In genomic region chr11:101086756-101087681, GRCm38 (mm10) we compare ENCODE assay signal across 7 mouse cellular contexts. TPM values are rescaled to one million over a fixed set of nuclear protein-coding genes. Genes with fewer than 3 reads are reported as not detected.
DNase-seq lines count a peak whose midpoint lies in the region; ATAC-seq and TF ChIP-seq lines count a peak whose summit lies in the region.

Mlx (plus strand) TSS chr11:101087277.

- peak; percentile 66 for TF ChIP-seq POLR2A in kidney, adult 2 months (IDR thresholded peaks at IDR 0.05; ENCODE audit: low read depth, low read length)
- TF ChIP-seq POLR2A in spleen, adult 2 months (IDR thresholded peaks at IDR 0.05; ENCODE audit: low read depth, low read length) = peak; percentile 27

- DNase-seq in adrenal gland, postnatal 25 days = peak; percentile 88
- DNase-seq in heart, adult 18-20 months = peak; percentile 93 to 96
- peak; percentile 97 for DNase-seq in kidney, adult 2 months
- DNase-seq in spleen, adult 2 months (ENCODE audit: low read depth in 1 of 2, low spot score in 2 of 2) = peak; percentile 83 to 92

- peak within 1 kb of the TSS; percentile 84 for H3K9ac ChIP-seq in embryonic facial prominence, embryonic 12.5 days
- H3K9ac ChIP-seq in limb, embryonic 12.5 days (replicated peaks) = peak within 1 kb of the TSS; percentile 85
- peak within 1 kb of the TSS; percentile 73 for H3K9ac ChIP-seq in midbrain, embryonic 15.5 days

- peak; percentile 71 for ATAC-seq in embryonic facial prominence, embryonic 12.5 days (ENCODE audit: insufficient number of reproducible peaks, insufficient read depth, low FRiP score, low TSS enrichment)
- peak; percentile 75 for ATAC-seq in limb, embryonic 12.5 days (ENCODE audit: insufficient number of reproducible peaks, insufficient read depth, low FRiP score, low TSS enrichment, low read depth)
- peak; percentile 85 for ATAC-seq in midbrain, embryonic 15.5 days (replicated peaks)

- no peak for TF ChIP-seq CTCF in kidney, adult 2 months (conservative IDR thresholded peaks at IDR 0.05; ENCODE audit: insufficient read depth, insufficient read length, low read depth, low read length)
- TF ChIP-seq CTCF in spleen, adult 2 months (IDR thresholded peaks at IDR 0.05; ENCODE audit: extremely low read depth, insufficient read depth, insufficient read length, insufficient replicate concordance) = no peak

- H3K4me1 ChIP-seq in embryonic facial prominence, embryonic 12.5 days = peaks cover 34% of the 10 kb centered on the region
- H3K4me1 ChIP-seq in kidney, adult 2 months (ENCODE audit: control insufficient read depth, insufficient read depth, low read length) = peaks cover 22% of the 10 kb centered on the region
- H3K4me1 ChIP-seq in limb, embryonic 12.5 days (replicated peaks) = peaks cover 30% of the 10 kb centered on the region
- peaks cover 38% of the 10 kb centered on the region for H3K4me1 ChIP-seq in midbrain, embryonic 15.5 days
- peaks cover 17% of the 10 kb centered on the region; the same call in 1 of the 2 replicates for H3K4me1 ChIP-seq in spleen, adult 2 months (ENCODE audit: control insufficient read depth, insufficient read depth, insufficient read length)

- no peaks in the 10 kb centered on the region for H3K27me3 ChIP-seq in embryonic facial prominence, embryonic 12.5 days
- no peaks in the 10 kb centered on the region for H3K27me3 ChIP-seq in kidney, adult 2 months (replicated peaks; ENCODE audit: control insufficient read depth, insufficient read depth, low read length)
- no peaks in the 10 kb centered on the region for H3K27me3 ChIP-seq in limb, embryonic 12.5 days
- H3K27me3 ChIP-seq in midbrain, embryonic 15.5 days (replicated peaks) = no peaks in the 10 kb centered on the region
- no peaks in the 10 kb centered on the region for H3K27me3 ChIP-seq in spleen, adult 2 months (ENCODE audit: control insufficient read depth, insufficient read depth, low read length)

- H3K27ac ChIP-seq in embryonic facial prominence, embryonic 12.5 days = peak within 1 kb of the TSS; percentile 80
- peak within 1 kb of the TSS; percentile 74 for H3K27ac ChIP-seq in kidney, adult 2 months (ENCODE audit: insufficient read depth, low read depth, low read length)
- peak within 1 kb of the TSS; percentile 83 for H3K27ac ChIP-seq in limb, embryonic 12.5 days
- H3K27ac ChIP-seq in midbrain, embryonic 15.5 days = peak within 1 kb of the TSS; percentile 85
- H3K27ac ChIP-seq in spleen, adult 2 months (ENCODE audit: insufficient read depth, low read length) = peak within 1 kb of the TSS; percentile 68

- peak within 1 kb of the TSS; percentile 96 for H3K4me2 ChIP-seq in embryonic facial prominence, embryonic 12.5 days (replicated peaks)
- H3K4me2 ChIP-seq in limb, embryonic 12.5 days = peak within 1 kb of the TSS; percentile 93
- peak within 1 kb of the TSS; percentile 80 for H3K4me2 ChIP-seq in midbrain, embryonic 15.5 days

- H3K9me3 ChIP-seq in embryonic facial prominence, embryonic 12.5 days = no peaks in the 10 kb centered on the region
- no peaks in the 10 kb centered on the region for H3K9me3 ChIP-seq in limb, embryonic 12.5 days
- no peaks in the 10 kb centered on the region for H3K9me3 ChIP-seq in midbrain, embryonic 15.5 days

- peaks cover 51% of the 10 kb centered on the region for H3K36me3 ChIP-seq in embryonic facial prominence, embryonic 12.5 days
- H3K36me3 ChIP-seq in kidney, adult 2 months (ENCODE audit: control insufficient read depth, insufficient read depth, low read length) = peaks cover 2% of the 10 kb centered on the region; the same call in 1 of the 2 replicates
- peaks cover 51% of the 10 kb centered on the region for H3K36me3 ChIP-seq in limb, embryonic 12.5 days
- peaks cover 26% of the 10 kb centered on the region for H3K36me3 ChIP-seq in midbrain, embryonic 15.5 days (replicated peaks)
- H3K36me3 ChIP-seq in spleen, adult 2 months (ENCODE audit: control insufficient read depth, insufficient read depth, low read length) = peaks cover 24% of the 10 kb centered on the region

- 2% methylated on average over 47 of the region's 52 CpGs for WGBS in embryonic facial prominence, embryonic 12.5 days
- 1% methylated on average over 52 of the region's 52 CpGs for WGBS in kidney, adult 2 months
- 2% methylated on average over 52 of the region's 52 CpGs for WGBS in limb, embryonic 12.5 days
- 2% methylated on average over 51 of the region's 52 CpGs for whole genome bisulfite sequencing in midbrain, embryonic 15.5 days
- 2% methylated on average over 52 of the region's 52 CpGs for WGBS in spleen, adult 2 months

- peak within 1 kb of the TSS; percentile 92 for H3K4me3 ChIP-seq in embryonic facial prominence, embryonic 12.5 days
- peak within 1 kb of the TSS; percentile 75 for H3K4me3 ChIP-seq in kidney, adult 2 months (ENCODE audit: insufficient read depth, low read depth, low read length)
- peak within 1 kb of the TSS; percentile 87 for H3K4me3 ChIP-seq in limb, embryonic 12.5 days (replicated peaks)
- peak within 1 kb of the TSS; percentile 73 for H3K4me3 ChIP-seq in midbrain, embryonic 15.5 days
- peak within 1 kb of the TSS; percentile 76 for H3K4me3 ChIP-seq in spleen, adult 2 months (ENCODE audit: extremely low read depth, insufficient read depth, insufficient read length)

RNA-seq across cellular contexts. Expression of gene Mlx, which starts in this region (rescaled TPM):
- 55.2 and 70.0 TPM in 2 replicates for total RNA-seq in adrenal gland, postnatal 25 days (2021)
- 37.8 and 42.8 TPM in 2 replicates for polyA plus RNA-seq in embryonic facial prominence, embryonic 12.5 days (2016; fragmentation: Nextera tagmentation; extraction: Ambion mirVana)
- total RNA-seq in heart, adult 18-20 months (2021) = 10 to 100 TPM; 17.2 to 17.9 TPM
- polyA plus RNA-seq in kidney, adult 2 months (2012; rRNA removed) = 56.9 and 67.9 TPM in 2 replicates
- polyA plus RNA-seq in limb, embryonic 12.5 days (2016; fragmentation: Nextera tagmentation; extraction: Ambion mirVana) = 40.4 and 43.1 TPM in 2 replicates
- polyA plus RNA-seq in midbrain, embryonic 15.5 days (2015; fragmentation: Nextera tagmentation; extraction: Ambion mirVana) = 103 and 107 TPM in 2 replicates
- 20.3 and 23.9 TPM in 2 replicates for polyA plus RNA-seq in spleen, adult 2 months (2012; rRNA removed)

Comparison
In these comparisons a context has a peak if more than half of its experiments do, and no peak if none do; other contexts are left out.
1. Peak in every context shown above with its lines: DNase-seq, ATAC-seq, H3K4me3 ChIP-seq and H3K27ac ChIP-seq.